Mouse (Mus musculus): ENCODE measurements around the gene Gm26992. TPM values are rescaled to one million over a fixed set of nuclear protein-coding genes. Genes with fewer than 3 reads are reported as not detected.

Gm26992 gene
- total RNA-seq, 2 experiments from 2014 or later = not detected

DNA sequence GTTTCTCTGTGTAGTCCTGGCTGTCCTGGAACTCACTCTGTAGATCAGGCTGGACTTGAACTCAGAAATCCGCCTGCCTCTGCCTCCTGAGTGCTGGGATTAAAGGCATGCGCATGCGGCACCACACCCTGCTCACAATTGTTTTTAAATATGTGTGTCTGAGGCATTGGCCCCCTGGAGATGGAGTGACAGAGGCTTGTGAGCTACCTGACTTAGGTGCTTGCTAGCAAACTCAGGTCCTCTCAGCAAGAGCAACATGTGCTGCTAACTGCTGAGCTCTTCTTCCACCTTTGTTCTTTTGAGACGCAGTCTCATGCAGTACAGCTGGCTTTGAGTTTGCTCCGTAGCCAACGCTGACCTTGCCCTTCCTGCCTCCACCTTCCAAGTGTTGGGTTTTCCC lies 31.0 kb downstream of the Gm26992 start:
- Histone ChIP-seq H3K4me3 (no peak overlapping the region), H3K27ac (no peak overlapping the region)
- intact Hi-C loops (cut with DNase I) = no loop called here
- no peak for TF ChIP-seq CTCF (IDR thresholded peaks at IDR 0.05)
- DNase-seq = no peak

DNA sequence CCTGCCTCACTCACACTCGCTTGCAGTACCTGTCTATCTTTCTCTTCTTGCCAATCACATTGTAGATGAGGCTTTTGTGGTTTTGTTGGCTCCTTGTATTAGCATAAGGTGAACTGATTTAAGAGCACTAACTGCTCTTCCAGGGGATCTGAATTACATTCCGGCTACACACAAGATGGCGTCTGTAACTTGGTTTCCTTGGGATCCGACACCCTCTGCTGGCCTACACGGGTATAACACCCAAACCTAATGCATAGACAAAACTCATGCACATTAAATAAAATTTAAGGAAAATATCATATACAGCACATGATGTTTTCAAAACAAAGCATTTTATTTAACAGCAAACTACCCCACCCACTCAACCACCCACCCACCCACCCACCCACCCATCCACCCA lies 38.2 kb downstream of the Gm26992 start:
- Histone ChIP-seq H3K27ac (no peak overlapping the region), H3K4me3 (no peak overlapping the region)
- intact Hi-C loops (cut with DNase I) = no loop called here
- TF ChIP-seq CTCF (IDR thresholded peaks at IDR 0.05) = peak; percentile 44
- no peak for DNase-seq

DNA sequence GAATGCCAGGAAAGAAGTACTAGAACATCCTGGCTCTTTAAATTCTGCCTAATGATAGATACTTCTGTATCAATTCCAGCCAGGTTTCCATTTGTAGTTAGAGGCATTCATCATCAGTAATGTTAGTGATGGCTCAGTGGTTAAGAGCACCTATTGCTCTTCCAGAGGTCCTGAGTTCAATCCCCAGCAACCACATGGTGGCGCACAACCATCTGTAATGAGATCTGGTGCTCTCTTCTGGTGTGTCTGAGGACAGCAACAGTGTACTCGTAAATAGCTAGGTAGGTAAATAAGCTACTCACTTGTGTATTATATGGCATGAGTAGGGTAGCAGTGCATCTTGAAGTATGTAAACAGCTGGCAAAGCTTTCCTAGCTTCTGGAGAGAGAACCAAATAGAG lies 47.2 kb downstream of the Gm26992 start:
- intact Hi-C loops (cut with DNase I) = no loop called here
- H3K27ac ChIP-seq = no peak overlapping the region
- DNase-seq = no peak
- peak; percentile 15; the same call in 1 of the 2 replicates for TF ChIP-seq CTCF (IDR thresholded peaks at IDR 0.05)
- H3K4me3 ChIP-seq = no peak overlapping the region

DNA sequence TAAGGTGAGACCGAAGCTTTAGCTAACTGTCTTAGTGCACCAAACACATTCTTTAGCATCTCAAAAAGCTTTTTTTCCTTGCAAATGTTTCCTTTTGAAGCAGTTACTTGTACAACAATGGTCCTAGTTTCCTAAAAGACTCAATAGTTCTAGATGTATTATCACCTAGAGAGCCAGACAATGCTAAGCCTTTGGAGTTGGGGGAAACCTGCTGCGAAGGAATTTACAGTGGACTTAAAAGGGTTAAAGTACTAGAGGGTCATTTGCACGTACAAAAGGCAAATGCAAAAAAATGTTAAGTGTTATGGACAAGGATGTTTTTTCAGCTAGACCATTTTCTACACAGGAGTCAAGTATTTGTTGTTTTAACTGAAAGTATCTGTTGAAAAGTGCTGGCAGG lies 50.5 kb downstream of the Gm26992 start:
- intact Hi-C loops (cut with DNase I) = no loop called here
- no peak for TF ChIP-seq CTCF (IDR thresholded peaks at IDR 0.05)
- DNase-seq = no peak
- no peak overlapping the region for H3K4me3 ChIP-seq
- no peak overlapping the region for H3K27ac ChIP-seq

DNA sequence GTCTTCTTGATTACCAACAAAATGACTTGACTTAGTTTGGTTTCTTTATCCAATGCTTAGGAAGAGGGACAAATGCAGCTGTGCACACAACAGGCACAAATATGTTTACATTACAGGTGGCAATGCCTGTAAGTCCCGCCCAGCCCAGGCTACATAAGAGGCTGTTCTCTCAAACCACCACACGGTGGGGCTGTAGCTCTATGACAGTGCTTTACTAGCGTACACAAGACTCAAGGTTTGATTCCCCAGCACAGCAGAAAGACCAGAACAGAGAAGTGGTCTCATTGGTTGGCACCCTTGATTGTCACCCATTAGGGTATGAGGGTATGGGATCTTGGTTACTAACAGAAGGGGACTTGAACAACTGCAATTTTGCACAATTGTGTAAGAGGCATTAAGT lies 55.7 kb downstream of the Gm26992 start:
- no peak overlapping the region for H3K27ac ChIP-seq
- intact Hi-C loops (cut with DNase I) = loop anchor here (5.0 kb wide), 1 partner anchor 370 kb away; no protein-coding TSS in a partner anchor
- peak; percentile 54 for DNase-seq
- H3K4me3 ChIP-seq = no peak overlapping the region
- TF ChIP-seq CTCF (IDR thresholded peaks at IDR 0.05) = peak; percentile 88

DNA sequence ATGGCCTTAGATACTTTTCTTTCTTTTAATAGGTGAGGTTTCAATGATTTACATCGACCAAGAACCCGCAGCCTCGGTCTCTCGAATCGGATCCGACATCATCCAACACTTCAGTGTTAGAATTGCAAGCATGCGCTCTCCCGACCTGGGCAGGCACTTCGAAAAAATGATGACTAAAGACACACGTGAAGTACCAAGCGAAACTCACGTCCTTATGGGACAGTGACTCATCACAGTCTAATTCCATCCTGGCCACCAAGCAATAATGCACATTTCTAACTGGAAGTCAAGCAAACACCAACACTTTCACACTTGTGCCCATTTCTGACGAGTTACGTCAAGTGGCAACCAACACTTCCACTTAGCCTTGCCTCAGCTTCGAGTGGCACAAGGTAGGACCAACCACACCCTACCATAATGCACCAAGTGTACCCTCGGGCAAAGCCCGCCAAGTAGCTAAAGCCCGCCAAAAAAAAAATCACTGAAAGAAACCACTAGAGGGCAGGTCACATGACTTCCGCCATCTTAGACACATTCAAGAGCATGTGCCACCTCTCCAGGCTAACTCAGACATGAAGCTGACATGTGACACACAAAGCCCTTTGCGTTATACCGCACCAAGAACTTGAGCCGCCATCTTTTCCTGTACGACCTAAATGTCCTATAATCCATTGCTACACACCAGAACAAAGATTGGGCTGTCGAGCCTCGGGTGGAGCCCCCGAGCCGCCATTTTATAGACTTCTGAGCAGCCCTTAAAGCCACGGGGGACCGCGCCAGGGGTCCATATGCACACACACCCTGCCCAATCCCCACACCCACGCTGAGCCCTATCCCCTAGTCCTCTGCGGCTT lies 59.7 kb downstream of the Gm26992 start:
- TF ChIP-seq CTCF (IDR thresholded peaks at IDR 0.05) = peak; percentile 48
- no peak for DNase-seq
- intact Hi-C loops (cut with DNase I) = loop anchor here (10.0 kb wide), 2 partner anchors 453 to 503 kb away; partner anchors contain the start of gene Rlim
- H3K4me3 ChIP-seq = peak overlapping the region; percentile 87
- H3K27ac ChIP-seq = peak overlapping the region; percentile 86

DNA sequence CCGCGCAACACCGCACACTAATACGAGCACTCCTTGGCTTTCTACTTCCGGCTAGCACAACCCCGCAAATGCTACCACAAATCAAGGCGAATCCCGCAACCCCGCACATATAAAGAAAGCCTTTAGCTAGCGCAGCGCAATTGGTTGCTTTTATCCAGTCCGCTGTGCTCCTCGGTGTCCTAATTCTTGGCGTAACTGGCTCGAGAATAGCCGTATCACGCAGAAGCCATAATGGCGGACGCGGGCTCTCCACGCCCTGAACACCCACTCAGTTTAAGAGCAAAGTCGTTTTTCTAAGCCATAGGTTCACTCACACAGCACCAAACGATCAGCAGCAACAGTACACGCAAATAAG lies 60.3 kb downstream of the Gm26992 start:
- Histone ChIP-seq H3K4me3 (peak overlapping the region; percentile 87), H3K27ac (peak overlapping the region; percentile 86)
- intact Hi-C loops (cut with DNase I) = loop anchor here (10.0 kb wide), 2 partner anchors 453 to 503 kb away; partner anchors contain the start of gene Rlim
- no peak for TF ChIP-seq CTCF (IDR thresholded peaks at IDR 0.05)
- no peak for DNase-seq

DNA sequence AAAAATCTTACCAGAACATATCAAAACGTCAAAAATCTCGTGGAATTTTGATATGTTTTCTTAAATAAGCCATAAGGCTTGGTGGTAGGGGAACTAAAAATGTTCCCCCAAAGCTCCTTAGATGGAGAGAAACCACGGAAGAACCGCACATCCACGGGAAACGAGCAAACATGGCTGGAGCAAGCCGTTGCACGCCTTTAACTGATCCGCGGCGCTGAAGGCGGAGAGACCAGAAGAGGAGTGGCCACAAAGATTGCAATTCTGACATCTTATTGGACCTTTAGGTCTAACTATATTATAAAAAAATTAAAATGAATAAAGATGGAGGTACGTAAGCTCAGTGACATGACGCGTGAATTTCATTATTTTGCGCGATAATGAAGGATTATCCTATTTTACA lies 61.2 kb downstream of the Gm26992 start:
- intact Hi-C loops (cut with DNase I) = loop anchor here (10.0 kb wide), 2 partner anchors 452 to 502 kb away; partner anchors contain the start of gene Rlim
- peak overlapping the region; percentile 87 for H3K4me3 ChIP-seq
- DNase-seq = no peak
- H3K27ac ChIP-seq = peak overlapping the region; percentile 86
- no peak for TF ChIP-seq CTCF (IDR thresholded peaks at IDR 0.05)

DNA sequence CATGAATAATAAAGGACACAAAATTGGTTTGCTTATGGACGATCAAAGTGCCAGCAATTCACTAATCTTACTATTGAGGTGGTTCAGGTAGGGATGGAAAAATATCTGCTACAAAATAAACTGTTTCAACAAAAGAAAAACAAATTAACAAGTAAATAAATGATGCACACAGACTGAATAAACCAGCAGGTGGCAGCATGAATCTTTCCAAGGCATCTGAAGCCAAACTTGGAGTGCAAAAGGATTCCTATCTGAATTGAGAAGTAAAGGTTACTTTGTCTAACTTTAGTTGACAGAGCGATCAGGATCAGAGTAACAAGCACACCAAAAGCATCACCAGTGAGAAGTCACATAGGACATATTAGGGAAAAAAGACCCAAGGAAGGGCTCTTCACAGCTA lies 62.2 kb downstream of the Gm26992 start:
- Histone ChIP-seq H3K4me3 (peak overlapping the region; percentile 87), H3K27ac (peak overlapping the region; percentile 86)
- intact Hi-C loops (cut with DNase I) = loop anchor here (1.0 to 10.0 kb wide), 4 partner anchors 139 to 501 kb away; partner anchors contain the start of gene Rlim
- peak; percentile 90 for TF ChIP-seq CTCF (IDR thresholded peaks at IDR 0.05)
- peak; percentile 28 for DNase-seq

DNA sequence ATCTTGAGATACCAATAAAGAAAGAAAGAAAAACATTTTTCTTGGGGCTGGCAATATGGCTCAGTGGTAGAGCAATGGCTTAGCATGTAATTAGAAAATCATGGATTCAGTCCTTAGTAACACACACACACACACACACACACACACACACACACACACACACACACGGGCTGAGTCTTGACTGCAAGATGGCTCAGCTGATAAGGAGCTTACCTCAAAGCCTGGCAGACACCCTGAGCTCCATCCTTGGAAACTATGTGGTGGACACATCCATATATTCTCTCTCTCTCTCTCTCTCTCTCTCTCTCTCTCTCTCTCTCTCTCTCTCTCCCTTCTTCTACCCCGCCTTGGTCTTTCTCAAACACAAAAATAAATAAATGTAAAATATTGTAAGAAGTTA lies 69.0 kb downstream of the Gm26992 start:
- no peak for TF ChIP-seq CTCF (IDR thresholded peaks at IDR 0.05)
- H3K27ac ChIP-seq = no peak overlapping the region
- DNase-seq = no peak
- H3K4me3 ChIP-seq = no peak overlapping the region
- intact Hi-C loops (cut with DNase I) = no loop called here

DNA sequence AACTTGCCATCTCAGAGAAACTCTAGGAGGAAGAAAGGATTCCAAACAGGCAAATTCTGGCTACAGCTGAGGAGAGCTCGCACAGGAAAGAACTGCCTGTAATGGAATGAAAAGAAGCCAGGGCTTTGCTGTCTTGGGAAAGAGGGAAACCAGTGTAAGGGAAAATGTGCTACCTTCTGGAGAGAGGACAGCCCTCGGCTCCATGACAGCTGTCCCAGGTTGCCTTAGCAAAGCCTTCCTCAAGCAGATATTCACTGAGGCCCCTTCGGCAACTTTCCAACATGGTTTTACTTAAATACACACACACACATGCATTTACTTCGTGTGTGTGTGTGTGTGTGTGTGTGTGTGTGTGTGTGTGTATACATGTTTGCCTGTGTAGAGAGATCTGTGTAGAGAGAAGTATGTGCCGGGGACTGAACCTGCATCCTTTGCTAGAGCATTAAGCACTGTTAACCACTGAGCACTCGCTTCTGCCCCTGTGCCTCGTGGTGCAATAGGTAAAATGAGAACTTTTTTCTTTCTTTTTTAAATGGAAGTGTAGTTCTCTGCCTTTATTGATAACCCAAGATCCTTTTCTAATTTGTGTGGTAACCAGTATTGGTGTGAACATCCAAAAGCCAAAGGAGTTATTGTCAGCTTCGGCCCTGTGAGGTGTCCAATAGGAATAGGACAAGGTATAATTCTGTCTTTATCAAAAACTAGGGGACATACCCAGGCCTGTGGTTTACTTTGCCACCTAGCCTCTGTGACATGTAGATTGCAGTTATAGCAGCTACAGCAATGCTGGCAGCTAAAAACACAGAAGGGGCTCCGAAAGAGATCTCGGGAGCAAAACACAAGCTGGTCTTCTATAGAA lies 70.8 kb downstream of the Gm26992 start:
- Histone ChIP-seq H3K4me3 (peak overlapping the region; percentile 88), H3K27ac (peak overlapping the region; percentile 98)
- TF ChIP-seq CTCF (IDR thresholded peaks at IDR 0.05) = no peak
- intact Hi-C loops (cut with DNase I) = no loop called here
- DNase-seq = peak; percentile 19

DNA sequence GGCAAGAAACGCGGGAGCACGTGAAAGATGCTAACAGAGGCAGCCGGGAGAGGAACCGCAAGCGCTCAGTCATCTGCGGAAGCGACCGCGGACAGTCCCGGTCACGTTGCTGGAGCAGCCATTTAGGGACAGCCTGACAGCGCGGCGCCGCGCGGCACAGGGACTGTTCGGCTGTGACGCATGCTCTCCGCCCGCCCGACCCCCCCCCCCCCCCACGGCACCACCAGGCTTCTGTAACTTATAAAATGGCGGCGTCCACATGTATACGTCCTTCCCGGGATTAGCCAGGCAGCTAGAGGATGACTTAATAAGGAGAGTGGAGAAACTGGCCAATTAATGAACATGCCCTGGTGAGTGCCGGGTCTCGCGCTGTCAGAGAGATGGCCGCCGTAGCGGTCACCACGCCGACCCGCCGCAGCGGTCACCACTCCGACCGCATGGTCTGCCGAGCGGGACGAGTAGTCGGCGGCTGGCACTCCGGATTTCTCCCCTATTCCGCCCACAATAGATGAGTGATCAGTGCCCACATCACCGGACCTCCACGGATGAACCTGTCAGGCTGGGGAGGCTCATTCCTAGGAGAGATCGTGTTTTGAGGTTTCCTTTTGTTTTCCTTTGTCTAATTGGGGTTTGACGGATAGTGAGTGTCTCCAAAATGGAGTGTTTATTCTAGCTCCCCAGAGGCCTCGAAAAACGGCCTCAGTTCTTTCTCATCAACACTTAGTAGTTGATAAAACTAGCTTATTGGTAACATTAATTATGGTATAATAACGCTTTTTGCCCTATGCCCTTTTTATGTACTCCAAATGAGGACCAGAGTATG lies 71.8 kb downstream of the Gm26992 start:
- Histone ChIP-seq H3K4me3 (peak overlapping the region; percentile 88), H3K27ac (peak overlapping the region; percentile 98)
- intact Hi-C loops (cut with DNase I) = no loop called here
- DNase-seq = peak; percentile 78
- TF ChIP-seq CTCF (IDR thresholded peaks at IDR 0.05) = no peak

Data from gastrocnemius, adult 2 months (tissue).